ENCODE assay signal across 8 mouse cellular contexts in the genomic region with DNA sequence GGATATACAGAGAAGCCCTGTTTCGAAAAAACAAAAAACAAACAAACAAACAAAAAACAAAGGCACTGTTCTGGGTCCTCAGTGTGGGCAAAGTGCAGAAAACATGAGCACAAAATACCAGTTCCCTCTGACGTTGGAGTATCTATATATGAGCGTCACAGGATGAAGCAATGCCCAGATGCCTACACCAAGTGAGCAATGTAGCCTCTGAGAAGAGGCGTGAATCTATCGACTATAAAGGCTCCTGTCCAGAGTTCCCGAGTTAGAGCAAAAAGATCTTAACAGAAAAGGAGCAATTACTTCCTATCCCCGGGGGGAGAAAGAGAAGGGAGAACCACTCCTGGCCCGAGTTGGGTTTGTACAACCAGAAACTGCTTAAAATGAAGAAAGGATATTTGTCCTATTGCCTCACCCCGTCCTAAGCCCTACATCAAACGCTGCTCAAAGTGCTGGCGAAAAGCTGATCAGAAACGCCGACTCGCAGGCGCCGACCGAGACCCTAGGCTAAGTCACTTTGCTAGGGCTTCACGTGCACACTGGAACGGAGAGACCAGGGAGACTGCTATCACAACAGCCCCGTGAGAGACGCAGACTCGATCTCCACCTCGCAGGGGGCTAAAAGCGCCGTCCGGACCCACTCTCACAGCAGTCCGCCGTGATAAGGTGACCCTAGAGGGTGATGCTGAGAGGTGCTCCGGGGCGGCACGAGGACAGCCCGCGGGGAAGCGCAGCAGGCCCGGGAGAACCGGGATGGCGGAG. TPM values are rescaled to one million over a fixed set of nuclear protein-coding genes. Genes with fewer than 3 reads are reported as not detected.
DNase-seq lines count a peak whose midpoint lies in the region; ATAC-seq and TF ChIP-seq lines count a peak whose summit lies in the region.

No protein-coding gene starts in this region.

- peak overlapping the region; percentile 97 for H3K4me3 ChIP-seq in gastrocnemius, adult 2 months
- H3K4me3 ChIP-seq in cortical plate, adult 2 months (ENCODE audit: insufficient read depth, low read length), result peak overlapping the region; percentile 92
- peak overlapping the region; percentile 97 for H3K4me3 ChIP-seq in intestine, embryonic 14.5 days (ENCODE audit: low read depth, low read length)
- H3K4me3 ChIP-seq in myocyte, result peak overlapping the region; percentile 89

- peaks cover 30% of the 10 kb centered on the region for H3K36me3 ChIP-seq in intestine, embryonic 14.5 days (ENCODE audit: control insufficient read depth, insufficient read depth, low read length)
- H3K36me3 ChIP-seq in myocyte (ENCODE audit: control insufficient read depth, insufficient read depth), result peaks cover 14% of the 10 kb centered on the region

- no peak for TF ChIP-seq POLR2A in cortical plate, adult 2 months (IDR thresholded peaks at IDR 0.05; ENCODE audit: extremely low read depth, insufficient read depth, low read length)
- TF ChIP-seq POLR2A in myocyte (IDR thresholded peaks at IDR 0.05; ENCODE audit: insufficient read length, low read depth), result no peak

- peak overlapping the region; percentile 73 for H3ac ChIP-seq in myocyte (ENCODE audit: control insufficient read depth, insufficient read length)

- intact Hi-C loops in gastrocnemius, adult 2 months (cut with DNase I), result no loop called here
- intact Hi-C loops in gastrocnemius, postnatal 14 days (cut with DNase I; ENCODE audit: low total_unique reads), result no loop called here

- H3K9me3 ChIP-seq in intestine, embryonic 14.5 days (ENCODE audit: control insufficient read depth, low read length), result no peaks in the 10 kb centered on the region

- H3K9ac ChIP-seq in intestine, embryonic 14.5 days (ENCODE audit: low read length), result peak overlapping the region; percentile 93

- no peak for TF ChIP-seq CTCF in gastrocnemius, adult 2 months (IDR thresholded peaks at IDR 0.05)
- TF ChIP-seq CTCF in cortical plate, adult 2 months (IDR thresholded peaks at IDR 0.05; ENCODE audit: extremely low read depth, insufficient read depth, low read length), result no peak

- peaks cover 8% of the 10 kb centered on the region for H3K27me3 ChIP-seq in intestine, embryonic 14.5 days (replicated peaks; ENCODE audit: control insufficient read depth, insufficient read depth, low read length)
- H3K27me3 ChIP-seq in myocyte (ENCODE audit: control insufficient read depth, insufficient read depth, insufficient read length), result no peaks in the 10 kb centered on the region

- ATAC-seq in intestine, embryonic 14.5 days (replicated peaks; ENCODE audit: low FRiP score, low TSS enrichment, low read depth), result peak; percentile 38

- 2% methylated on average over 37 of the region's 37 CpGs for WGBS in intestine, embryonic 14.5 days

- DNase-seq in gastrocnemius, adult 2 months, result no peak
- no peak for DNase-seq in gastrocnemius, postnatal 14 days
- peak; percentile 60 for DNase-seq in 416B (ENCODE audit: low read depth)
- no peak for DNase-seq in intestine, embryonic 14.5 days (ENCODE audit: low spot score)
- DNase-seq in urinary bladder, postnatal 14 days (ENCODE audit: low spot score), result no peak
- DNase-seq in layer of hippocampus, adult 9-10 months (ENCODE audit: low spot score), result no peak

- peaks cover 47% of the 10 kb centered on the region for H3K79me2 ChIP-seq in myocyte (ENCODE audit: control insufficient read depth, insufficient read depth)

- peak overlapping the region; percentile 88 for H3K27ac ChIP-seq in gastrocnemius, adult 2 months
- H3K27ac ChIP-seq in cortical plate, adult 2 months (ENCODE audit: insufficient read depth, low read length), result 0 out of 2 replicates have a peak overlapping the region, but pooled peaks have one; percentile 15
- peak overlapping the region; percentile 51 for H3K27ac ChIP-seq in intestine, embryonic 14.5 days (ENCODE audit: low read depth)

- H3K4me2 ChIP-seq in intestine, embryonic 14.5 days (ENCODE audit: low read length), result peak overlapping the region; percentile 91
- peak overlapping the region; percentile 94 for H3K4me2 ChIP-seq in myocyte (ENCODE audit: low read depth)

- H3K4me1 ChIP-seq in cortical plate, adult 2 months (ENCODE audit: control insufficient read depth, insufficient read depth, low read length), result no peaks in the 10 kb centered on the region; the same call in 1 of the 2 replicates
- H3K4me1 ChIP-seq in intestine, embryonic 14.5 days (replicated peaks; ENCODE audit: control insufficient read depth, insufficient read depth, low read length), result peaks cover 11% of the 10 kb centered on the region

TF ChIP-seq in myocyte, 11 proteins besides CTCF, POLR2A, EP300 and RAD21:
- TF ChIP-seq MAX (IDR thresholded peaks at IDR 0.05; ENCODE audit: low read depth), result no peak
- TF ChIP-seq SRF (IDR thresholded peaks at IDR 0.05; ENCODE audit: control insufficient read depth, insufficient read length, low read depth), result no peak
- TF ChIP-seq MYOD1 (IDR thresholded peaks at IDR 0.05; ENCODE audit: control insufficient read depth in 1 of 3, insufficient read length in 2 of 3, low read depth in 2 of 3), result no peak
- no peak for TF ChIP-seq CEBPB (IDR thresholded peaks at IDR 0.05; ENCODE audit: insufficient read depth, poor library complexity, severe bottlenecking)
- no peak for TF ChIP-seq TCF12 (IDR thresholded peaks at IDR 0.05; ENCODE audit: insufficient read depth, poor library complexity, severe bottlenecking)
- TF ChIP-seq MYOG (IDR thresholded peaks at IDR 0.05; ENCODE audit: control insufficient read depth in 1 of 3, insufficient read depth in 1 of 3, insufficient read length in 2 of 3, low read depth in 2 of 3), result no peak
TF ChIP-seq in myocyte: peak in this region for 0.

RNA-seq across cellular contexts. Expression of a gene that starts 0.6 kb away (rescaled TPM):
- 1 to 10 TPM; 6.0 to 7.5 TPM for total RNA-seq in gastrocnemius, adult 2 months (2021)
- total RNA-seq in gastrocnemius, postnatal 14 days (2021), result 1 to 10 TPM; 5.4 to 6.1 TPM
- 3.7 and 4.8 TPM in 2 replicates for polyA plus RNA-seq in cortical plate, adult 2 months (2012; rRNA removed)
- 17.2 and 17.7 TPM in 2 replicates for polyA plus RNA-seq in intestine, embryonic 14.5 days (2014; fragmentation: Nextera tagmentation; extraction: Ambion mirVana)
- 5.9 TPM for polyA plus RNA-seq in myocyte (2012; fragmentation: generic; extraction: Trizol)

RNA-seq across cellular contexts. Expression of a gene that starts 0.6 kb away (rescaled TPM):
- total RNA-seq in gastrocnemius, adult 2 months (2021), result 1 to 10 TPM; 4.9 to 5.0 TPM
- 1 to 10 TPM; 3.8 to 5.2 TPM for total RNA-seq in gastrocnemius, postnatal 14 days (2021)
- polyA plus RNA-seq in cortical plate, adult 2 months (2012; rRNA removed), result 11.0 and 11.3 TPM in 2 replicates
- polyA plus RNA-seq in intestine, embryonic 14.5 days (2014; fragmentation: Nextera tagmentation; extraction: Ambion mirVana), result 15.9 and 17.2 TPM in 2 replicates
- polyA plus RNA-seq in myocyte (2012; fragmentation: generic; extraction: Trizol), result 5.4 TPM

RNA-seq across cellular contexts. Expression of a gene that starts 13.3 kb away (rescaled TPM):
- total RNA-seq in gastrocnemius, adult 2 months (2021), result 1 to 10 TPM; 2.3 to 3.3 TPM
- total RNA-seq in gastrocnemius, postnatal 14 days (2021), result 1 to 10 TPM; 1.7 to 2.5 TPM
- polyA plus RNA-seq in cortical plate, adult 2 months (2012; rRNA removed), result 200 and 201 TPM in 2 replicates
- polyA plus RNA-seq in intestine, embryonic 14.5 days (2014; fragmentation: Nextera tagmentation; extraction: Ambion mirVana), result 4.0 and 5.2 TPM in 2 replicates
- 13.3 TPM for polyA plus RNA-seq in myocyte (2012; fragmentation: generic; extraction: Trizol)

RNA-seq across cellular contexts. Expression of a gene that starts 35.2 kb away (rescaled TPM):
- total RNA-seq in gastrocnemius, adult 2 months (2021), result 100 to 1,000 TPM; 104 to 127 TPM
- 10 to 100 TPM; 70.0 to 74.8 TPM for total RNA-seq in gastrocnemius, postnatal 14 days (2021)
- polyA plus RNA-seq in cortical plate, adult 2 months (2012; rRNA removed), result 102 and 109 TPM in 2 replicates
- polyA plus RNA-seq in intestine, embryonic 14.5 days (2014; fragmentation: Nextera tagmentation; extraction: Ambion mirVana), result 67.9 and 68.1 TPM in 2 replicates
- 137 TPM for polyA plus RNA-seq in myocyte (2012; fragmentation: generic; extraction: Trizol)

RNA-seq across cellular contexts. Expression of a gene that starts 38.2 kb away (rescaled TPM):
- 10 to 100 TPM; 10.8 to 16.2 TPM for total RNA-seq in gastrocnemius, adult 2 months (2021)
- total RNA-seq in gastrocnemius, postnatal 14 days (2021), result 10 to 100 TPM; 10.7 to 12.5 TPM
- polyA plus RNA-seq in cortical plate, adult 2 months (2012; rRNA removed), result 64.5 TPM in 2 replicates
- 86.7 and 95.7 TPM in 2 replicates for polyA plus RNA-seq in intestine, embryonic 14.5 days (2014; fragmentation: Nextera tagmentation; extraction: Ambion mirVana)
- polyA plus RNA-seq in myocyte (2012; fragmentation: generic; extraction: Trizol), result 54.4 TPM

Comparison
In these comparisons a context has a peak if more than half of its experiments do, and no peak if none do; other contexts are left out.
1. H3K27ac ChIP-seq: peak in every context shown above with its lines; median percentile 88 in gastrocnemius, adult 2 months; 51 in intestine, embryonic 14.5 days; 15 in cortical plate, adult 2 months.
2. RNA of a gene that starts 13.3 kb away (polyA plus RNA-seq): 200 to 201 TPM in cortical plate, adult 2 months; 13.3 TPM in myocyte (single experiment) and 4.0 to 5.2 TPM in intestine, embryonic 14.5 days; every median in the first group is over 10 times any median in the second.
3. Peak in every context shown above with its lines, with median percentiles within 50 percentile points of each other: H3K4me3 ChIP-seq.